Mouse (Mus musculus): ENCODE measurements around the gene Phkg2. TPM values are rescaled to one million over a fixed set of nuclear protein-coding genes. Genes with fewer than 3 reads are reported as not detected.

Gene Phkg2
- polyA plus RNA-seq, 1 experiment from 2014 or later = 56.2 TPM

GRCm38 (mm10) chr7:127592575-127592974 is 19.4 kb downstream of the Phkg2 start:
- peaks cover 43% of the 10 kb centered on the region for H3K36me3 ChIP-seq (ENCODE audit: control insufficient read depth, insufficient read depth, low read length)
- H3K9ac ChIP-seq (ENCODE audit: low read length) = no peak overlapping the region
- H3K4me2 ChIP-seq = no peak overlapping the region
- no peaks in the 10 kb centered on the region for H3K9me3 ChIP-seq (ENCODE audit: control insufficient read depth, low read length)
- 89% methylated on average over 14 of the region's 14 CpGs for WGBS
- no peak for DNase-seq (ENCODE audit: low spot score, missing footprints)
- H3K4me3 ChIP-seq (ENCODE audit: low read depth, low read length) = no peak overlapping the region
- H3K27ac ChIP-seq (ENCODE audit: low read depth, low read length) = no peak overlapping the region
- H3K4me1 ChIP-seq (ENCODE audit: control insufficient read depth, insufficient read depth, low read length) = peaks cover 7% of the 10 kb centered on the region
- no peak for ATAC-seq (ENCODE audit: low FRiP score)
- no peaks in the 10 kb centered on the region for H3K27me3 ChIP-seq (ENCODE audit: control insufficient read depth, insufficient read depth, low read length)

DNA sequence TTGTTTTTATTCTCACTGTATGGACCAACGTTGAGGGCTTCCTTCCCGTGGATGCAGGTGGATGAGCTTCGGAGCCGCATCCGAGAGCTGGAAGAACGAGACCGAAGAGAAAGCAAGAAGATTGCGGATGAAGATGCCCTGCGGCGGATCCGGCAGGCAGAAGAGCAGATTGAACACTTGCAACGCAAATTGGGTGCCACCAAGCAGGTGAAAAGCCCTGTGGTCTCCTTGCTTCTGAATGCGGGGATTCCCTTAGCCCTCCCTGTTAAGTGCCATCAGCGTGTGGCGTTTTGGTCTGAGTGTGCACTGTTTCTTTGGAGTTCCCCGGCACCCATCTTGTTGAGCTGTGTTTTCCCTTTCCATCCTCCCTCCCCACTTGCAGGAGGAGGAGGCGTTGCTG is 23.6 kb downstream of the Phkg2 start:
- Histone ChIP-seq H3K27me3 (ENCODE audit: control insufficient read depth, insufficient read depth, low read length) (no peaks in the 10 kb centered on the region), H3K4me1 (ENCODE audit: control insufficient read depth, insufficient read depth, low read length) (no peaks in the 10 kb centered on the region), H3K4me3 (ENCODE audit: low read depth, low read length) (no peak overlapping the region), H3K9ac (ENCODE audit: low read length) (no peak overlapping the region), H3K4me2 (no peak overlapping the region), H3K9me3 (ENCODE audit: control insufficient read depth, low read length) (no peaks in the 10 kb centered on the region), H3K36me3 (ENCODE audit: control insufficient read depth, insufficient read depth, low read length) (peaks cover 43% of the 10 kb centered on the region), H3K27ac (ENCODE audit: low read depth, low read length) (no peak overlapping the region)
- ATAC-seq (ENCODE audit: low FRiP score) = no peak
- DNase-seq (ENCODE audit: low spot score, missing footprints) = no peak
- WGBS = 93% methylated on average over 17 of the region's 17 CpGs

- Histone ChIP-seq H3K9me3 (ENCODE audit: control insufficient read depth, low read length) (no peaks in the 10 kb centered on the region), H3K36me3 (ENCODE audit: control insufficient read depth, insufficient read depth, low read length) (peaks cover 38% of the 10 kb centered on the region), H3K4me3 (ENCODE audit: low read depth, low read length) (no peak overlapping the region), H3K9ac (ENCODE audit: low read length) (no peak overlapping the region), H3K27ac (ENCODE audit: low read depth, low read length) (no peak overlapping the region), H3K4me2 (no peak overlapping the region), H3K4me1 (ENCODE audit: control insufficient read depth, insufficient read depth, low read length) (no peaks in the 10 kb centered on the region), H3K27me3 (ENCODE audit: control insufficient read depth, insufficient read depth, low read length) (no peaks in the 10 kb centered on the region)
- DNase-seq (ENCODE audit: low spot score, missing footprints) (no peak), ATAC-seq (ENCODE audit: low FRiP score) (no peak)
- WGBS = 94% methylated on average over 7 of the region's 7 CpGs
These were observed 27.5 kb downstream of the Phkg2 start for GRCm38 (mm10) chr7:127600612-127601011.

DNA sequence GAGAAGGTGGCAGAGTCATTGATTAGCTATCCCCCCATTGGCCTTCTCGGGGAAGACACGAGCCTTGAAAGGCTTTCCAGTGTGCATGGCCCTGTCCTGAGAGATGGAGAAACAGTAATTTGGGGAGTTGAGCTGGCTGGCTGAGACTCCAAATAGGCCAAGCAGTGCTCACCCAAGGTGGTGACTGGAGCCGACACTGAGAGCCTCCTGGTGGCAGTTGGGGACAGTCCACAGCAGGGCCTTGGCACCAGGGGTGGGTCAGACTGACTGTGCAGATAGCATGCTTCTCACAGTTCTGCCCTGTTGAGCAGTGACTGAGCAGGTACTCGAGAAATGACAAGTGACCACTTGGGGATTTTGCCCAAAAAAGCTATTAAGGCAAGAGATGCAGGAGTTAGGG is 28.6 kb downstream of the Phkg2 start:
- WGBS = 90% methylated on average over 4 of the region's 4 CpGs
- H3K27ac ChIP-seq (ENCODE audit: low read depth, low read length) = no peak overlapping the region
- ATAC-seq (ENCODE audit: low FRiP score) (no peak), DNase-seq (ENCODE audit: low spot score, missing footprints) (no peak)
- no peak overlapping the region for H3K4me3 ChIP-seq (ENCODE audit: low read depth, low read length)
- H3K4me2 ChIP-seq = no peak overlapping the region
- no peaks in the 10 kb centered on the region for H3K27me3 ChIP-seq (ENCODE audit: control insufficient read depth, insufficient read depth, low read length)
- no peaks in the 10 kb centered on the region for H3K4me1 ChIP-seq (ENCODE audit: control insufficient read depth, insufficient read depth, low read length)
- H3K9me3 ChIP-seq (ENCODE audit: control insufficient read depth, low read length) = no peaks in the 10 kb centered on the region
- no peak overlapping the region for H3K9ac ChIP-seq (ENCODE audit: low read length)
- peaks cover 27% of the 10 kb centered on the region for H3K36me3 ChIP-seq (ENCODE audit: control insufficient read depth, insufficient read depth, low read length)

- Histone ChIP-seq H3K9me3 (ENCODE audit: control insufficient read depth, low read length) (no peaks in the 10 kb centered on the region), H3K27me3 (ENCODE audit: control insufficient read depth, insufficient read depth, low read length) (no peaks in the 10 kb centered on the region), H3K36me3 (ENCODE audit: control insufficient read depth, insufficient read depth, low read length) (peaks cover 23% of the 10 kb centered on the region), H3K4me1 (ENCODE audit: control insufficient read depth, insufficient read depth, low read length) (no peaks in the 10 kb centered on the region), H3K4me2 (no peak overlapping the region), H3K9ac (ENCODE audit: low read length) (no peak overlapping the region), H3K4me3 (ENCODE audit: low read depth, low read length) (no peak overlapping the region), H3K27ac (ENCODE audit: low read depth, low read length) (no peak overlapping the region)
- DNase-seq (ENCODE audit: low spot score, missing footprints) = no peak
- no peak for ATAC-seq (ENCODE audit: low FRiP score)
- WGBS = 87% methylated on average over 2 of the region's 2 CpGs
These were observed 29.8 kb downstream of the Phkg2 start for GRCm38 (mm10) chr7:127602903-127603302.

- H3K4me3 ChIP-seq (ENCODE audit: low read depth, low read length) = no peak overlapping the region
- no peaks in the 10 kb centered on the region for H3K4me1 ChIP-seq (ENCODE audit: control insufficient read depth, insufficient read depth, low read length)
- ATAC-seq (ENCODE audit: low FRiP score) (no peak), DNase-seq (ENCODE audit: low spot score, missing footprints) (no peak)
- H3K27me3 ChIP-seq (ENCODE audit: control insufficient read depth, insufficient read depth, low read length) = no peaks in the 10 kb centered on the region
- no peak overlapping the region for H3K9ac ChIP-seq (ENCODE audit: low read length)
- no peak overlapping the region for H3K27ac ChIP-seq (ENCODE audit: low read depth, low read length)
- H3K9me3 ChIP-seq (ENCODE audit: control insufficient read depth, low read length) = no peaks in the 10 kb centered on the region
- H3K36me3 ChIP-seq (ENCODE audit: control insufficient read depth, insufficient read depth, low read length) = peaks cover 27% of the 10 kb centered on the region
- 90% methylated on average over 10 of the region's 10 CpGs for WGBS
- no peak overlapping the region for H3K4me2 ChIP-seq
These were observed 31.1 kb downstream of the Phkg2 start for GRCm38 (mm10) chr7:127604256-127604655.

GRCm38 (mm10) chr7:127607150-127607549 is 34.0 kb downstream of the Phkg2 start:
- H3K36me3 ChIP-seq (ENCODE audit: control insufficient read depth, insufficient read depth, low read length) = peaks cover 42% of the 10 kb centered on the region
- no peak overlapping the region for H3K4me2 ChIP-seq
- no peaks in the 10 kb centered on the region for H3K9me3 ChIP-seq (ENCODE audit: control insufficient read depth, low read length)
- H3K4me1 ChIP-seq (ENCODE audit: control insufficient read depth, insufficient read depth, low read length) = no peaks in the 10 kb centered on the region
- no peak overlapping the region for H3K4me3 ChIP-seq (ENCODE audit: low read depth, low read length)
- DNase-seq (ENCODE audit: low spot score, missing footprints) = peak; percentile 73
- 83% methylated on average over 6 of the region's 6 CpGs for WGBS
- ATAC-seq (ENCODE audit: low FRiP score) = no peak
- H3K9ac ChIP-seq (ENCODE audit: low read length) = no peak overlapping the region
- no peak overlapping the region for H3K27ac ChIP-seq (ENCODE audit: low read depth, low read length)
- no peaks in the 10 kb centered on the region for H3K27me3 ChIP-seq (ENCODE audit: control insufficient read depth, insufficient read depth, low read length)

DNA sequence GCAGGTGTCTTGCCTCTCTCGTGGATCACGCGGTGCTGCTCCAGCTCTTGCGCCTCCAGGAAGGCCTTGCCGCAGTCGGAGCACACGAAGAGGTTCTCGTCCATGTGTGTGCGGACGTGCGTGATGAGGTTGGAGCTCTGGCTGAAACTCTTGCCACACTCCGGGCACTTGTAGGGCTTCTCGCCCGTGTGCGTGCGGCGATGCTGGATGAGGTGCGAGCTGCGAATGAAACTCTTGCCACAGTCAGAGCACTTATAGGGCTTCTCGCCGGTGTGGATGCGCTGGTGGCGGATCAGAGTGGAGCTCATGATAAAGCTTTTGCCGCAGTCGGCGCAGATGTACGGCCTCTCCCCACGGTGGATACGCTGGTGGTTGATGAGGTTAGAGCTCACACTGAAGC is 37.9 kb downstream of the Phkg2 start:
- no peak for DNase-seq (ENCODE audit: low spot score, missing footprints)
- no peaks in the 10 kb centered on the region for H3K27me3 ChIP-seq (ENCODE audit: control insufficient read depth, insufficient read depth, low read length)
- H3K9ac ChIP-seq (ENCODE audit: low read length) = no peak overlapping the region
- WGBS = 94% methylated on average over 29 of the region's 29 CpGs
- ATAC-seq (ENCODE audit: low FRiP score) = no peak
- no peak overlapping the region for H3K4me3 ChIP-seq (ENCODE audit: low read depth, low read length)
- H3K36me3 ChIP-seq (ENCODE audit: control insufficient read depth, insufficient read depth, low read length) = peaks cover 35% of the 10 kb centered on the region
- no peak overlapping the region for H3K27ac ChIP-seq (ENCODE audit: low read depth, low read length)
- peaks cover 6% of the 10 kb centered on the region for H3K4me1 ChIP-seq (ENCODE audit: control insufficient read depth, insufficient read depth, low read length)
- H3K4me2 ChIP-seq = no peak overlapping the region
- H3K9me3 ChIP-seq (ENCODE audit: control insufficient read depth, low read length) = no peaks in the 10 kb centered on the region

- ATAC-seq (ENCODE audit: low FRiP score) (no peak), DNase-seq (ENCODE audit: low spot score, missing footprints) (peak; percentile 77)
- H3K27me3 ChIP-seq (ENCODE audit: control insufficient read depth, insufficient read depth, low read length) = no peaks in the 10 kb centered on the region
- H3K9me3 ChIP-seq (ENCODE audit: control insufficient read depth, low read length) = no peaks in the 10 kb centered on the region
- H3K9ac ChIP-seq (ENCODE audit: low read length) = no peak overlapping the region
- no peak overlapping the region for H3K4me3 ChIP-seq (ENCODE audit: low read depth, low read length)
- H3K36me3 ChIP-seq (ENCODE audit: control insufficient read depth, insufficient read depth, low read length) = peaks cover 35% of the 10 kb centered on the region
- 97% methylated on average over 26 of the region's 26 CpGs for WGBS
- no peak overlapping the region for H3K27ac ChIP-seq (ENCODE audit: low read depth, low read length)
- H3K4me1 ChIP-seq (ENCODE audit: control insufficient read depth, insufficient read depth, low read length) = peaks cover 8% of the 10 kb centered on the region
- H3K4me2 ChIP-seq = no peak overlapping the region
These were observed 38.4 kb downstream of the Phkg2 start for GRCm38 (mm10) chr7:127611561-127611960.

DNA sequence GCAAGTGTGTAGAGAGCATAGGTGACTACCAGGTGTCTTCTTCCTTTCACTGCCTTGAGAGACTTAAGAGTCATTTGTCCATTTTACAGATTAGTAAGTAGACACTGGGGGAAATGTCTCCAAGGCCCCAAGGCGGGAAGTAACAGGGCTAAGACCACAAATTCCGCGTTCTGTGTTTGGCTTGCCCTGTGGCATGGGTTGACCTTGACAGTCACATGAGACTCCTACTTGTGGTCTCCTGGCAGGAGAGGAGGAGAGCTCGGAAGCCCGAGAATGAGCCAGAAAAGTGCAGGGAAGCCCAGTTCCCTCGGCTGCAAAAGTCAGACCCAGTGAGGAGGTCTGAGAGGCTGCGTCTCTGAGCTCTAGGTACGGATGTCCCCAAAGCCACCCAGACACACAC is 40.4 kb downstream of the Phkg2 start:
- Histone ChIP-seq H3K4me2 (peak overlapping the region; percentile 62; the same call in 1 of the 2 replicates), H3K9ac (ENCODE audit: low read length) (peak overlapping the region; percentile 98), H3K27ac (ENCODE audit: low read depth, low read length) (no peak overlapping the region), H3K4me1 (ENCODE audit: control insufficient read depth, insufficient read depth, low read length) (peaks cover 8% of the 10 kb centered on the region), H3K9me3 (ENCODE audit: control insufficient read depth, low read length) (no peaks in the 10 kb centered on the region), H3K27me3 (ENCODE audit: control insufficient read depth, insufficient read depth, low read length) (no peaks in the 10 kb centered on the region), H3K36me3 (ENCODE audit: control insufficient read depth, insufficient read depth, low read length) (peaks cover 31% of the 10 kb centered on the region), H3K4me3 (ENCODE audit: low read depth, low read length) (peak overlapping the region; percentile 99; the same call in 1 of the 2 replicates)
- DNase-seq (ENCODE audit: low spot score, missing footprints) = peak; percentile 80
- ATAC-seq (ENCODE audit: low FRiP score) = no peak
- WGBS = 84% methylated on average over 8 of the region's 8 CpGs
